Mouse (Mus musculus): ENCODE results near the gene Zfp84. TPM values are rescaled to one million over a fixed set of nuclear protein-coding genes. Genes with fewer than 3 reads are reported as not detected.
A peak's percentile ranks its signal among the peaks of the same experiment; 100 is the strongest.

The Zfp84 gene
- total and polyA plus RNA-seq, 2 experiments from 2014 or later, result 6.1 to 7.4 TPM

DNA sequence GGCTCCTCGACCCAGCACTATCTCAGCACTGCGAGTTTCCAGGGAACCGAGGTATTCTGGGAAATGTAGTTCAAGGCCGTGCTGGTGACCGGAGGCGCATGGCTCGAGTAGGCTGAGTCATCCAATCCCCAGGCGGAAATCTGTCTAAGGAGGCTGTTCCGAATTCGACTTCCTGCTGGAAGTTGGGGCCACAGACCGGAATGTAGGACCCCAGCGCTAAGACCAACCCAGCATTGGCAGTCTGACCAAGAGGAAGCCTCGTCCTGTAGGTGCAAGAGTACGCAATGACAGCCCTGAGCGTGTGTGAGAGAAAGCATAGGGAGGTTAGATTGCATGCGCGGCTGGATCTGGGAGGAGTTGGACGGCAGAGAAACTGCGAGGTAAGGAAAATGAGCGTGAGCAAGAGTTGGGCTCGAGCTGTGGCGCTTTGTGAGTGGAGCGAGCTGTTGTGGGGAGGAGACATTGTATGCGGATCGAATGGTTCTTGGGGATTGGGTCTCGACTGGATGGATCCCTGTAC is 47.6 kb downstream of the Zfp84 start, which contains the start of gene Zfp790:
Gene Zfp790 (plus strand): TSS at position 205 of the 520 bp plus-strand sequence.
- peak within 1 kb of the TSS; percentile 81 for H3K27ac ChIP-seq (ENCODE audit: low read depth)
- ATAC-seq (ENCODE audit: insufficient read depth, low read depth), result peak; percentile 94
- H3K4me2 ChIP-seq (ENCODE audit: low read depth, low read length), result peak within 1 kb of the TSS; percentile 96
- peak; percentile 98 for DNase-seq (ENCODE audit: low spot score)
- H3K9ac ChIP-seq (replicated peaks; ENCODE audit: low read depth, low read length), result peak within 1 kb of the TSS; percentile 65
- no peak; the same call in 1 of the 2 replicates for TF ChIP-seq CTCF (IDR thresholded peaks at IDR 0.05; ENCODE audit: low read depth)
- TF ChIP-seq EP300 (IDR thresholded peaks at IDR 0.05; ENCODE audit: low read depth), result no peak
- H3K4me1 ChIP-seq (ENCODE audit: control insufficient read depth, insufficient read depth), result peaks cover 17% of the 10 kb centered on the region
- H3K36me3 ChIP-seq (replicated peaks; ENCODE audit: control insufficient read depth, insufficient read depth, low read length), result no peaks in the 10 kb centered on the region
- H3K4me3 ChIP-seq (ENCODE audit: low read depth, low read length), result peak within 1 kb of the TSS; percentile 75
- WGBS, result under 1% methylated on average over 26 of the region's 26 CpGs
- H3K27me3 ChIP-seq (ENCODE audit: control insufficient read depth, insufficient read depth, low read length), result no peaks in the 10 kb centered on the region
- H3K9me3 ChIP-seq (replicated peaks; ENCODE audit: control insufficient read depth, low read length), result no peaks in the 10 kb centered on the region

- DNase-seq (ENCODE audit: low spot score) (peak; percentile 92), ATAC-seq (ENCODE audit: insufficient read depth, low read depth) (peak; percentile 78)
- Histone ChIP-seq H3K4me3 (ENCODE audit: low read depth, low read length) (peak overlapping the region; percentile 71), H3K9me3 (replicated peaks; ENCODE audit: control insufficient read depth, low read length) (no peaks in the 10 kb centered on the region), H3K4me2 (ENCODE audit: low read depth, low read length) (peak overlapping the region; percentile 72), H3K27ac (ENCODE audit: low read depth) (peak overlapping the region; percentile 89), H3K27me3 (ENCODE audit: control insufficient read depth, insufficient read depth, low read length) (no peaks in the 10 kb centered on the region), H3K36me3 (replicated peaks; ENCODE audit: control insufficient read depth, insufficient read depth, low read length) (peaks cover 20% of the 10 kb centered on the region), H3K9ac (replicated peaks; ENCODE audit: low read depth, low read length) (peak overlapping the region; percentile 71), H3K4me1 (ENCODE audit: control insufficient read depth, insufficient read depth) (peaks cover 17% of the 10 kb centered on the region)
- no peak for TF ChIP-seq EP300 (IDR thresholded peaks at IDR 0.05; ENCODE audit: low read depth)
- WGBS, result 3% methylated on average over 12 of the region's 12 CpGs
Measured at GRCm38 (mm10) chr7:29818619-29819254, 50.4 kb downstream of the Zfp84 start.

DNA sequence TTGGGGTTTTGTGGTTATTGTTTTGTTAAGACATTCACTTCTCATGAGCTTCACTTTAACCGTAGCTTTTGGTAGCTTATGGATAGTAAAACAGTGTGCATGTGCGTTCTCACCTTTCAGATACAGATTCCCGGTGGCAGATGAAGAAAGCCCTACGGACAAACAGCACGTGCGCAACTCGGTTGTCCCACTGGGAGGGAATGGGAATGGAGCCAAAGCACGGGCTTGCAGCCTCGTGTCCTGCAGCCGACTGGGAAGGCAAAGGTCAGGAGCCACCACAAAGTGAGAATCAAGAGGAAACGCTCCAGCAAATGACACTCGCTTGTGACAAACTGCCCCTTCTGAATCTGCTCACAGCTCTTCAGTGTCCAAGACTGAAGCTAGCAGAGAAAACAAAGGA is 59.6 kb downstream of the Zfp84 start:
- no peak overlapping the region for H3K27ac ChIP-seq (ENCODE audit: low read depth)
- no peaks in the 10 kb centered on the region for H3K4me1 ChIP-seq (ENCODE audit: control insufficient read depth, insufficient read depth)
- H3K27me3 ChIP-seq (ENCODE audit: control insufficient read depth, insufficient read depth, low read length), result no peaks in the 10 kb centered on the region
- H3K9ac ChIP-seq (replicated peaks; ENCODE audit: low read depth, low read length), result no peak overlapping the region
- no peak for ATAC-seq (ENCODE audit: insufficient read depth, low read depth)
- peaks cover 79% of the 10 kb centered on the region for H3K36me3 ChIP-seq (replicated peaks; ENCODE audit: control insufficient read depth, insufficient read depth, low read length)
- no peak for DNase-seq (ENCODE audit: low spot score)
- no peak overlapping the region for H3K4me3 ChIP-seq (ENCODE audit: low read depth, low read length)
- peaks cover 10% of the 10 kb centered on the region; the same call in 1 of the 2 replicates for H3K9me3 ChIP-seq (replicated peaks; ENCODE audit: control insufficient read depth, low read length)
- TF ChIP-seq EP300 (IDR thresholded peaks at IDR 0.05; ENCODE audit: low read depth) (no peak), CTCF (IDR thresholded peaks at IDR 0.05; ENCODE audit: low read depth) (no peak)
- WGBS, result 87% methylated on average over 12 of the region's 12 CpGs
- no peak overlapping the region for H3K4me2 ChIP-seq (ENCODE audit: low read depth, low read length)

MicroRNAs within 50 kb of the gene (microRNA counts, 519-probe panel; counts per million panel counts)
- microRNA mmu-miR-1964, result not detected

Small RNA genes within 50 kb of the gene (microRNA-seq; reads per million reads assigned to microRNA genes)
- gene Mir1964, result 1.4 reads per million

Other genes with a start within 250 kb of the Zfp84 start
- gene Sipa1l3, start 249.9 kb upstream of the Zfp84 start, total RNA-seq (2014; rRNA removed; ENCODE audit: low replicate concordance), result 16.2 and 18.0 TPM in 2 replicates
- 1.4 and 1.7 TPM in 2 replicates for gene Sipa1l3, start 249.9 kb upstream of the Zfp84 start, polyA plus RNA-seq (2015; fragmentation: Nextera tagmentation; extraction: Ambion mirVana)
- not detected in 2 replicates for gene Catsperg2, start 41.5 kb upstream of the Zfp84 start, total RNA-seq (2014; rRNA removed; ENCODE audit: low replicate concordance)
- not detected in 2 replicates for gene Catsperg2, start 41.5 kb upstream of the Zfp84 start, polyA plus RNA-seq (2015; fragmentation: Nextera tagmentation; extraction: Ambion mirVana)
- 4.6 and 5.6 TPM in 2 replicates for gene Zfp30, start 15.4 kb downstream of the Zfp84 start, total RNA-seq (2014; rRNA removed; ENCODE audit: low replicate concordance)
- 8.1 and 8.4 TPM in 2 replicates for gene Zfp30, start 15.4 kb downstream of the Zfp84 start, polyA plus RNA-seq (2015; fragmentation: Nextera tagmentation; extraction: Ambion mirVana)
- 2.4 and 3.1 TPM in 2 replicates for gene Zfp790, start 47.6 kb downstream of the Zfp84 start, total RNA-seq (2014; rRNA removed; ENCODE audit: low replicate concordance)
- 8.3 and 9.3 TPM in 2 replicates for gene Zfp790, start 47.6 kb downstream of the Zfp84 start, polyA plus RNA-seq (2015; fragmentation: Nextera tagmentation; extraction: Ambion mirVana)
- gene Zfp940, start 85.1 kb downstream of the Zfp84 start, total RNA-seq (2014; rRNA removed; ENCODE audit: low replicate concordance), result 2.7 TPM in 1 of 2 replicates, not detected in the other
- gene Zfp940, start 85.1 kb downstream of the Zfp84 start, polyA plus RNA-seq (2015; fragmentation: Nextera tagmentation; extraction: Ambion mirVana), result 0.55 and 0.56 TPM in 2 replicates
- gene Zfp420, start 91.4 kb downstream of the Zfp84 start, total RNA-seq (2014; rRNA removed; ENCODE audit: low replicate concordance), result 0.70 and 0.80 TPM in 2 replicates
- 2.2 and 2.5 TPM in 2 replicates for gene Zfp420, start 91.4 kb downstream of the Zfp84 start, polyA plus RNA-seq (2015; fragmentation: Nextera tagmentation; extraction: Ambion mirVana)
- 7.5 and 12.8 TPM in 2 replicates for gene Zfp27, start 138.0 kb downstream of the Zfp84 start, total RNA-seq (2014; rRNA removed; ENCODE audit: low replicate concordance)
- 6.5 and 7.7 TPM in 2 replicates for gene Zfp27, start 138.0 kb downstream of the Zfp84 start, polyA plus RNA-seq (2015; fragmentation: Nextera tagmentation; extraction: Ambion mirVana)
- 2.5 and 5.3 TPM in 2 replicates for gene Zfp383, start 139.7 kb downstream of the Zfp84 start, total RNA-seq (2014; rRNA removed; ENCODE audit: low replicate concordance)
- gene Zfp383, start 139.7 kb downstream of the Zfp84 start, polyA plus RNA-seq (2015; fragmentation: Nextera tagmentation; extraction: Ambion mirVana), result 2.5 and 3.0 TPM in 2 replicates
- gene Zfp74, start 185.5 kb downstream of the Zfp84 start, total RNA-seq (2014; rRNA removed; ENCODE audit: low replicate concordance), result 2.0 and 3.2 TPM in 2 replicates
- 5.4 and 5.5 TPM in 2 replicates for gene Zfp74, start 185.5 kb downstream of the Zfp84 start, polyA plus RNA-seq (2015; fragmentation: Nextera tagmentation; extraction: Ambion mirVana)
- gene Zfp568, start 215.4 kb downstream of the Zfp84 start, total RNA-seq (2014; rRNA removed; ENCODE audit: low replicate concordance), result 38.3 and 39.3 TPM in 2 replicates
- 9.5 and 13.6 TPM in 2 replicates for gene Zfp568, start 215.4 kb downstream of the Zfp84 start, polyA plus RNA-seq (2015; fragmentation: Nextera tagmentation; extraction: Ambion mirVana)

All from heart, postnatal 0 days (tissue).